Mouse (Mus musculus) brain, adult 10 weeks (tissue): ENCODE measurements around the gene Olfr1261. TPM values are rescaled to one million over a fixed set of nuclear protein-coding genes. Genes with fewer than 3 reads are reported as not detected.

Experiments
- polyA plus RNA-seq: library from polyadenylated mRNA; stranded (reverse); fragments of 350-450 nt; fragmentation: Illumina TruSeq; extraction: RNeasy Lipid Tissue Mini Kit (QIAGEN cat#74804); gene quantifications from one replicate; pipeline ENCODE4 v1.2.3, GENCODE M21; 2015; ENCODE audit warnings: low read depth, low replicate concordance

The Olfr1261 gene
- not detected for polyA plus RNA-seq

DNA sequence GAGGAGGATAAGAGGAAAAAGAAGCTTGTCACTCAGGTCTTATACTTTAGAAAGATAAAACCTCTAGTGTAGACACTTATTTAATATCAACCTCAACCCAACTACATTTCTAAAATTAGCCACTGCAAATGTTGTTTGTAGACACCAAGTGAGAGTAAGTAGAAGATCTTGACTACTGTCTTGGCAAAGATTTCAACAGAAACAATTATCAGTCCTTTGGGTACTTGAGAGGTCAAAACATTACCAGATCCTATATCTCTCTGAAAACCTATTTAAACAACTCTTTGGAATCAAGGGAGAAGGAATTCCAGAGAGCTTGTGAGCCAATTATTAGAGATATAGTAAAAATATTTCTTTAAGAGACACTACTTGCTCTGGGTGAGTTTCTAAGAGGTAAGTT is at the start of gene Olfr1261:
TSS of gene Olfr1261 (plus strand) at position 301 of the 400 bp plus-strand sequence.

DNA sequence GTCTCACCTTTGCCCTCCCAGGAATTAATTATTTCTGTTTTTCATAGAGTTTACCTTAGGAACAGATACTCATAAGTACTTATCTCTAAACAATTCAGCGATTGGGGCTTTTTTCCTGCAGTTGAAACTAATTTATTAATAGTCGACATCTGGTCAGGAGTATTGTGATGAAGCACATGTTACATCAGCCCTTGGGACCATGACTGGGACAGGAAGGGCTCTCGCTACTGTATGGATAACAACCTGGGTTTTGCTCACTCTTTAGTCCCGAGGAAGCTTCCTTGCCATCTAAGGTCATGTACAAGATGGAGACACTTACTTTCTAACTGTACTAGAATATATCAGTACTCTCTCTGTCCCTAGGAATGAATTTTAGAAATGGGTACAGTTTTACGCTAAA is 42.5 kb upstream of the Olfr1261 start, which contains the start of gene Olfr1259:
TSS of gene Olfr1259 (minus strand) at position 101 of the 400 bp plus-strand sequence.

DNA sequence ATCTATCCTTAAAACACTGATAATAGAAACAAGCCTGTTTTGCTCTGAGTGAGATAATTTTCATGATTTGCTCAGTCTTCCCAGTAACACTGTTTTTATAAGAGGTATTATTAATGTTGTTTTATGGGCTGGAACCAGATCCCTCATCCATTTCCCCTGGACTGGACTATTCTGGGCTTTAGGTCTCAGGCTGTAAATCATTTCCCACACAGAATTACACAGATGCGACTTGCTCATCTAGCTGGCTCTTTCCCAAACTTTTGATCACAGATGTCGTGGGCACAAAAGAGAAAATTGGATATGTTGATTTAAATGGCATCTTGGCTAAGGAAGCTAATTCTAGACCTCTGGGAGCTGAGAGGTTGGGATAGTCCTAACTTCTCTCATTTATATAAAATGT is 16.8 kb upstream of the Olfr1261 start, which contains the start of gene Olfr1260:
TSS of gene Olfr1260 (plus strand) at position 157 of the 400 bp plus-strand sequence.

DNA sequence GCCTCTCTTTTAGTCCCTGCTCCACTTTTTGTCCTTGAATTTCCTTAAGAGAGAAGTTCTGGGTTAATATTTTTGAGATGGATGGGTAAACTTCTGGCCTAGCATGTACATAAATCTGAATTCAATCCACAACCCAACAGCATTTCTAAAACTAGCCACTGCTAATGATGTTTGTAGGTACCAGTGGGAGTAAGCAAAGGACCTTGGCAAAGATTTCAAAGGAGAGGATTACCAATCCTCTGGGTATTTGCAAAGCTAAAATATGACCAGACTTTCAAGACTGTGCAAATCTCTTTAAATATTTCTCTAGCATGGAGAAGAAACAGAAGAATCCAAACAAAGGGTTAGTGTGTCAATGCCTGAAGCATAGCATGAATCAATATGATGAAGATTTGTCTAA is 8.8 kb downstream of the Olfr1261 start, which contains the start of gene Olfr1262:
TSS of gene Olfr1262 (plus strand) at position 301 of the 400 bp plus-strand sequence.

DNA sequence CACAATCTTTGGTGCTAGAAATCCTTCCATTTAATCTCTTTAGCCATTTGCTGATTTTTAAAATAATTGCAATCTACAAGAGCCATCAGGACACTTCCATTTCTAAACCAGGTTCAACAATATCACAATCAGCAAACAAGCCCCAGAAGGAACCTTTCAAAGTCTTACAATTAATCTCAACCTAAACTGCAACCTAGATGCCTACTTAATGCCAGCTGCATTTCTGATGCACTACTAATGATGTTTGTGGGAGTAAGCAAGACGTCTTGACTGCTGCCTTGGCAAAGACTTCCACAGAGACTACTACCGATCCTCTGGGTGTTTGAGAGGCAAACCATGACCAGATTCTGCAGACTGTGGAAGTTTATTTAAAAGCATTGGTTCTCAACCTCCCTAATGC is 20.8 kb downstream of the Olfr1261 start, which contains the start of gene Olfr1263:
TSS of gene Olfr1263 (plus strand) at position 301 of the 400 bp plus-strand sequence.

GRCm38 (mm10) chr2:90025477-90025876 is 34.5 kb downstream of the Olfr1261 start, which contains the start of gene Olfr1264:
TSS of gene Olfr1264 (minus strand) at chr2:90025577.

DNA sequence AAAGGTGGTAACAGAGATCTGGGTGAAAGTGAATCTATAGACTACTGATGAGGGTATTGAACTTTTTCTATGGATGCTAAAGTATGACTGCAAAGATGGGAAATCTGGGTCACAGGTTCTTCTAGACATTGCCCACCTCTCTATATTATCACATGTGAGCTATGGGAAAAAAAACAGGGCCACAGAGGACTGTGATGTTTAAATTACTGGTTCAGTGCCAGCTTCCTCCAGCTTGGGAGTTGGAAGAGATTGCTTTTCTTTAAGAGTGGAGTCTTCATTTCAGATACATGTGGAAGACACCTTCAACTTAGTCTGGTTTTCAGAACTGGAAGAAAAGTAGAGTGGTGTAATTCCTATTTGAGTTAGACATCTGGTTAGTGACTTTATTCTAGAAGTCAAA is 44.0 kb downstream of the Olfr1261 start, which contains the start of gene Olfr1265:
TSS of gene Olfr1265 (plus strand) at position 301 of the 400 bp plus-strand sequence.

Other genes with a start within 250 kb of the Olfr1261 start
- gene Olfr1253, start 234.1 kb upstream of the Olfr1261 start, polyA plus RNA-seq = not detected
- not detected for gene Olfr1254, start 197.6 kb upstream of the Olfr1261 start, polyA plus RNA-seq
- not detected for gene Olfr1255, start 179.2 kb upstream of the Olfr1261 start, polyA plus RNA-seq
- gene Olfr1256, start 149.7 kb upstream of the Olfr1261 start, polyA plus RNA-seq = not detected
- not detected for gene Olfr48, start 143.0 kb upstream of the Olfr1261 start, polyA plus RNA-seq
- not detected for gene Olfr1257, start 112.8 kb upstream of the Olfr1261 start, polyA plus RNA-seq
- not detected for gene Olfr1258, start 63.9 kb upstream of the Olfr1261 start, polyA plus RNA-seq
- gene Olfr1259, start 42.6 kb upstream of the Olfr1261 start, polyA plus RNA-seq = not detected
- gene Olfr1260, start 16.9 kb upstream of the Olfr1261 start, polyA plus RNA-seq = not detected
- not detected for gene Olfr1262, start 8.9 kb downstream of the Olfr1261 start, polyA plus RNA-seq
- not detected for gene Olfr1263, start 20.9 kb downstream of the Olfr1261 start, polyA plus RNA-seq
- not detected for gene Olfr1264, start 34.4 kb downstream of the Olfr1261 start, polyA plus RNA-seq
- gene Olfr1265, start 44.1 kb downstream of the Olfr1261 start, polyA plus RNA-seq = not detected
- gene Olfr140, start 72.4 kb downstream of the Olfr1261 start, polyA plus RNA-seq = not detected
- gene Olfr1269, start 130.2 kb downstream of the Olfr1261 start, polyA plus RNA-seq = not detected
- gene Olfr32, start 151.1 kb downstream of the Olfr1261 start, polyA plus RNA-seq = not detected
- gene Olfr1270, start 161.9 kb downstream of the Olfr1261 start, polyA plus RNA-seq = not detected
- not detected for gene Olfr1506, start 233.3 kb downstream of the Olfr1261 start, polyA plus RNA-seq